Mouse (Mus musculus) midbrain, embryonic 14.5 days (tissue): ENCODE data around the gene Tcf20. TPM values are rescaled to one million over a fixed set of nuclear protein-coding genes. Genes with fewer than 3 reads are reported as not detected.
"Not testable (repeated sequence)": the region's sequence is repeated elsewhere in the genome, so short reads cannot be mapped to it uniquely, and the experiment has no call there.

Experiments used
- ATAC-seq: fragments of 200-750 bp; cut with Nextera tagmentation; 2 replicates; pipeline ENCODE4 v1.8.0; 2017; ENCODE audit warnings: moderate number of reproducible peaks, moderate library complexity; ENCODE audit not compliant: low FRiP score, low TSS enrichment
- DNase-seq: peaks from one replicate; pipeline ENCODE4 v3.0.0-alpha.2; 2015
- H3K27ac ChIP-seq: fragments of 300-500 bp; sonication (generic); replicated peaks from 2 replicates; pipeline ENCODE4 v1.5.1; 2014; ENCODE audit warnings: mild to moderate bottlenecking, low read depth, low read length, moderate library complexity
- H3K27me3 ChIP-seq: fragments of 300-500 bp; sonication (generic); 2 replicates; pipeline ENCODE4 v1.6.1; 2014; ENCODE audit warnings: low read length, control low read depth, mixed read lengths; ENCODE audit not compliant: control insufficient read depth, insufficient read depth
- H3K36me3 ChIP-seq: fragments of 300-500 bp; sonication (generic); 2 replicates; pipeline ENCODE4 v1.6.1; 2014; ENCODE audit warnings: low read length, control low read depth; ENCODE audit not compliant: control insufficient read depth, insufficient read depth
- H3K4me1 ChIP-seq: fragments of 300-500 bp; sonication (generic); 2 replicates; pipeline ENCODE4 v1.6.1; 2014; ENCODE audit warnings: mild to moderate bottlenecking, antibody characterized with exemption, low read length, control low read depth; ENCODE audit not compliant: control insufficient read depth, insufficient read depth
- H3K4me2 ChIP-seq: fragments of 300-500 bp; sonication (generic); 2 replicates; pipeline ENCODE4 v1.6.1; 2014; ENCODE audit warnings: mild to moderate bottlenecking, low read length, moderate library complexity
- H3K4me3 ChIP-seq: fragments of 300-500 bp; sonication (generic); replicated peaks from 2 replicates; pipeline ENCODE4 v1.5.1; 2014; ENCODE audit warnings: low read depth, low read length
- H3K9ac ChIP-seq: fragments of 300-500 bp; sonication (generic); replicated peaks from 2 replicates; pipeline ENCODE4 v1.6.1; 2014; ENCODE audit warnings: mild to moderate bottlenecking, low read length, moderate library complexity
- H3K9me3 ChIP-seq: fragments of 300-500 bp; sonication (generic); 2 replicates; pipeline ENCODE4 v1.6.1; 2016; ENCODE audit warnings: low read length, control low read depth, mixed read lengths; ENCODE audit not compliant: control insufficient read depth
- WGBS: fragments of 180-500 bp; shearing (Covaris S2); extraction: QIAGEN DNeasy Blood & Tissue Kit; methylation state at CpG from one replicate; pipeline ENCODE4 v1.1.7; 2014; 5-methylcytosine and 5-hydroxymethylcytosine counted together
- polyA plus RNA-seq: library from polyadenylated mRNA; unstranded; fragments of >200 nt; fragmentation: Nextera tagmentation; extraction: Ambion mirVana; gene quantifications from 2 replicates; pipeline ENCODE4 v1.2.1, GENCODE M21; 2014

Tcf20 gene
- polyA plus RNA-seq, 1 experiment from 2014 or later = 18.0 TPM

DNA sequence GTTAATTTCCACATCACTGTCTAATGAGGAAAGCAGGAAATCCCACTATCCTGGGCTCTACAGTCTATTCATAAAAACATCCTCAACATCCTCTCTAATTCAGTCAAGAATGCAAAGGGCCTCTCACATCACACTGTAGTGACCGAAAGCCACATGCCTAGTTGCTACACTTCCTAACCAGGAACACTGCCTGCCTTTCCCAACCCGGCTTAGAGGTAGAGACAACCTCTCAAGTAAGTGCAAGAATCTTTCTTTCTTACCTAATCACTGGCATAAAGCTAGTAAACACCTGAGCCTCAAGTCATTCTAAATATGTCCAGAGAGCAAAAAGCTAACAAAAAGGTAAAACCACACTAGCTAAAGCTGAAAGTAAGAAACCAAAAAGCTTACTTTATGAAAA is 110.8 kb downstream of the Tcf20 start:
- Histone ChIP-seq H3K27me3 (no peaks in the 10 kb centered on the region), H3K4me1 (no peaks in the 10 kb centered on the region), H3K9ac (no peak overlapping the region), H3K9me3 (no peaks in the 10 kb centered on the region), H3K4me3 (no peak overlapping the region), H3K36me3 (no peaks in the 10 kb centered on the region), H3K27ac (no peak overlapping the region), H3K4me2 (no peak overlapping the region)
- 97% methylated on average over 2 of the region's 2 CpGs for WGBS
- ATAC-seq (no peak), DNase-seq (no peak)

DNA sequence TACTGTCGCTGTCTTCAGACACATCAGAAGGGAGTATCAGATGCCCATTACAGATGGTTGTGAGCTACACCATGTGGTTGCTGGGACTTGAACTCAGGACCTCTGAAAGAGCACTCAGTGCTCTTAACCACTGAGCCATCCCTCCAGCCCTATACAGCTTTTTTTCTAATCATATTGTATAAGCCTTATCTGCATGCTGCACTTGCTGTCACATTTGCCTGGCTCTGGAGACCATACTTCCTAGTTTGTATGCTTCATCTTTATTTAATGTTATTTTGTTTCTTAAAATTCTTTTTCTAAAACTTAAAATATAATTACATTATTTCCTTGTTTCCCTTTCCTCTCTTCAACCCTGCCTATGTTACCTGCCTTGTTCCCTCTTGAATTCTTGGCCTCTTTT is 115.6 kb downstream of the Tcf20 start:
- no peak for ATAC-seq
- no peak overlapping the region for H3K27ac ChIP-seq
- H3K27me3 ChIP-seq = no peaks in the 10 kb centered on the region
- H3K4me1 ChIP-seq = no peaks in the 10 kb centered on the region
- 93% methylated on average over 1 of the region's 1 CpGs for WGBS
- H3K9me3 ChIP-seq = no peaks in the 10 kb centered on the region
- no peak overlapping the region for H3K4me2 ChIP-seq
- DNase-seq = no peak
- H3K36me3 ChIP-seq = no peaks in the 10 kb centered on the region
- H3K9ac ChIP-seq = no peak overlapping the region
- H3K4me3 ChIP-seq = no peak overlapping the region

DNA sequence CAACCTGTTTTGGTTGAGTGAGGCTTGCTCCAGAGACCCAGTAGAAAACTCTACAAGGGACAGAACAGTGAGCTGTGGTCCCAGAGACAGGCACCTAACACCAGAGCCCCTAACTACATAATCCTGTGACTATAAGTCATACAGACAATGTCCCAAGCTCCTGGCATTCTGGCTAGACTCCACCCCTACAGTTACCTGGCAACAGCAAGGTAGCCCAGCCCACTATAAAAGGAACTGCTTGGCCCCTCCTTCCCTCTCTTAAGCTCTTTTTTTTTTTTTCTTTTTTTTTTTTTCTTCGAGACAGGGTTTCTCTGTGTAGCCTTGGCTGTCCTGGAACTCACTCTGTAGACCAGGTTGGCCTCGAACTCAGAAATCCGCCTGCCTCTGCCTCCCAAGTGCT is 121.4 kb downstream of the Tcf20 start:
- not testable (repeated sequence) for H3K27ac ChIP-seq, H3K4me3 ChIP-seq, H3K9ac ChIP-seq, H3K4me2 ChIP-seq, DNase-seq, H3K36me3 ChIP-seq, H3K9me3 ChIP-seq, ATAC-seq, H3K4me1 ChIP-seq, H3K27me3 ChIP-seq
- 96% methylated on average over 3 of the region's 3 CpGs for WGBS

DNA sequence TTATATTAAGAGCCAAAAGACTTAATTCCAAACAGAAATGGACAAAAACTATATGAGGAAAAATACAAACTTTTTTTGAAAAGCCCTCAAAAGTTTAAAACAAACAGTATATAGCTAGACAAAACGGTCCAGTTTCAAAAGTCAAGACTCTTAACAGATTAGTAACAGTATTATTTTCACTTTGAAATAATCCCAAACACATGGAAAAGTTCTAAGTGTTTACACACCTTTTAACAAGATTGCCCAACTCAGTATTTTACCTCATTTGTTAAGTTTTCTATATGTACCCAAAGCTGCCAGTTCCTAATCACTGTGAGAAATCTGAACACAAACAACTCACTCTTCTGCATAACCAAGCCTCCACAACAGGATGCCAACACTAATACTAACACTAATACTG is 124.0 kb downstream of the Tcf20 start:
- no peak for ATAC-seq

DNA sequence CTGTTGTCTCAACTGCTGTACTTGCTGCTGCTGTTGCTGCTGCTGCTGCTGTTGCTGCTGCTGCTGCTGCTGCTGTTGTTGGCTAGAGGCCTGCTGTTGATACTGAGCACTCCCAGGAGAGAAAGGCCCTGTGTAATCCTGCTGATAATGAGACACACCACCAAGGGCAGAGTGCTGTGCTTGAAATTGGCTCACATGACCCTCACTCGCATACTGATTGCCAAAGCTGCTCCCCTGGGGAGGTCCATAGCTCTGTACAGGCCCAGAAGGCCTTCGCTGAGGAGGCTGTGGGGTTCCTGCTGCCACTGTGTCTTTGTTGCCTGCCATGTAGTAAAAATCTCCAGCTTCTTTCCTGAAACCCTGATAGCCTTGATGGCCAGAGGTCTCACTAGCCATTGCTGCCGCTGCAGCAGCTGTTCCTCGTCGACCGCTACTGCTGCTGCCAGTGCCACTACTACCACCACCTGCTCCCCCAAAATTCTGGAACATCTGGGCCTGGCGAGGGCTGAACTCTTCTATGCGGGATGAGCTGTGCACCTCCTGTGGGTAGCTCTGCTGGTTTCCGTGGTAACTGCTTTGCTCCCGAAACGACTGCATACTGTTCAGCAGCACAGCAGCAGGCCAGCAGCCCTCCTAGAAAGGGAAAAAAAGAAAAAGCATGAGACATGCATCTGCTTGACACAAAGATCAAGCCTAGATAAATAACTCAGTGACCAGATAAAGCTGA is 130.9 kb downstream of the Tcf20 start:
- ATAC-seq = peak; percentile 76; the same call in 1 of the 2 replicates
- Histone ChIP-seq H3K9ac (no peak overlapping the region; the same call in 1 of the 2 replicates), H3K4me2 (peak overlapping the region; percentile 15), H3K27ac (peak overlapping the region; percentile 85), H3K9me3 (no peaks in the 10 kb centered on the region), H3K36me3 (peaks cover 42% of the 10 kb centered on the region), H3K4me1 (peaks cover 26% of the 10 kb centered on the region), H3K4me3 (no peak overlapping the region), H3K27me3 (no peaks in the 10 kb centered on the region)
- WGBS = 22% methylated on average over 11 of the region's 11 CpGs
- DNase-seq = peak; percentile 75

More for the DNA sequence above, 124.0 kb downstream of the Tcf20 start:
- WGBS = 87% methylated on average over 1 of the region's 1 CpGs
- Histone ChIP-seq H3K9ac (no peak overlapping the region), H3K27me3 (no peaks in the 10 kb centered on the region), H3K36me3 (no peaks in the 10 kb centered on the region), H3K4me1 (peaks cover 4% of the 10 kb centered on the region; the same call in 1 of the 2 replicates), H3K4me3 (no peak overlapping the region), H3K4me2 (no peak overlapping the region), H3K27ac (no peak overlapping the region), H3K9me3 (no peaks in the 10 kb centered on the region)
- DNase-seq = no peak

DNA sequence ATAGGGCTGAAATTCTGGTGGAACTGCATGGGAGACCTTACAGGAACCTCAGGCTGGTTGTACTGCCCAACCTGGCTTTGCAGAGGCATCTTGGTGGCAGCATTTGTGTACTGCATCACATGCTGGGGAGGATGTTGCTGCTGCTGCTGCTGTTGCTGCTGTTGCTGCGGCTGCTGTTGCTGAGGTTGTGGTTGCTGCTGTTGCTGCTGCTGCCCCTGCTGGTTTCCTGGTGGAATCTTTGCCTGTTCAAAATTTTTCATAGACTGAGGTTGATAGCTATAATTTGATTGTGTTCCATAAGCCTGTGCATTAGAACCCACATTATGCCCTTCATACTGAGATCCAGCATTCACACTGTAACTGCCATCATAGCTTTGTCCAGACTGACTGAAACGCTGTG is 131.6 kb downstream of the Tcf20 start:
- Histone ChIP-seq H3K9me3 (no peaks in the 10 kb centered on the region), H3K9ac (no peak overlapping the region), H3K4me1 (peaks cover 26% of the 10 kb centered on the region), H3K4me3 (no peak overlapping the region), H3K27ac (peak overlapping the region; percentile 85), H3K36me3 (peaks cover 49% of the 10 kb centered on the region), H3K4me2 (no peak overlapping the region), H3K27me3 (no peaks in the 10 kb centered on the region)
- 83% methylated on average over 2 of the region's 2 CpGs for WGBS
- ATAC-seq (no peak), DNase-seq (peak; percentile 15)

DNA sequence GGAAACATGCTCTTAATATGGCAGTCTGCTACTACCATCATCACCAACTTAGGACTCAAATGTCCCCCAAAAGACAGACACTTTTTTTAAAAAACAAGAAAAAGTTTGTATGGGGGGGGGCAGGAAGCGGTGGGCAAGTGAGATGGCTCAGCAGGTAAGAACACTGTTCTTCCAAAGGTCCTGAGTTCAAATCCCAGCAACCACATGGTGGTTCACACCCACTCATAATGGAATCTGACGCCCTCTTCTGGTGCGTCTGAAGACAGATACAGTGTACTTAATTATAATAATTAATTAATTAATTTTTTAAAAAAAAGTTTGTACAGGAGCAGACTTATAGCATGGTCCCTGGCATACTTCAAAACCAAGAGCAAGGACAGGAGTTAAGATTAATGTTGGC is 148.5 kb downstream of the Tcf20 start:
- Histone ChIP-seq H3K9ac (no peak overlapping the region), H3K4me1 (no peaks in the 10 kb centered on the region), H3K36me3 (no peaks in the 10 kb centered on the region), H3K27ac (no peak overlapping the region), H3K9me3 (no peaks in the 10 kb centered on the region), H3K4me3 (no peak overlapping the region), H3K27me3 (no peaks in the 10 kb centered on the region), H3K4me2 (no peak overlapping the region)
- no peak for DNase-seq
- WGBS = 94% methylated on average over 3 of the region's 3 CpGs
- no peak for ATAC-seq

DNA sequence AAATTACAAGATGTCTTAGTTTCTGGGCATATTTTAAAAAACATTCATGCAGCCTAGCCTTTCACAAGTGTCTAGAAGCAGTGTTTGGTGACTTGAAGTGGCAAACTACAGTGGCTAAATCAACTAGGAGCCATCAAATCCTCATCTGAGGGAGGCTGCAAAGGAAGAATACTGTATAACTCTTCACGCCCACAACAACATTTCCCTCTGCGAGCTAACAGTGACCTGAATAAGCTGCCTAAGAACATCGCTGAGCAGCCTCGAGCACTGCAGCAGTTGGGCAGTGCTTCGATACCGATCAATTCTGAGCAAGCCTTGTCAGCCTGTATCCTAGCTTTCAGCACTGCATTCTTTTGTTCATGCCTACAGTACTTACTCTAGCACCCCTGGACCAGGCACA is 157.8 kb downstream of the Tcf20 start:
- Histone ChIP-seq H3K4me2 (no peak overlapping the region), H3K27ac (no peak overlapping the region), H3K4me1 (no peaks in the 10 kb centered on the region), H3K9me3 (no peaks in the 10 kb centered on the region), H3K9ac (no peak overlapping the region), H3K27me3 (no peaks in the 10 kb centered on the region), H3K4me3 (no peak overlapping the region), H3K36me3 (no peaks in the 10 kb centered on the region)
- WGBS = 86% methylated on average over 6 of the region's 6 CpGs
- no peak for ATAC-seq
- DNase-seq = no peak

DNA sequence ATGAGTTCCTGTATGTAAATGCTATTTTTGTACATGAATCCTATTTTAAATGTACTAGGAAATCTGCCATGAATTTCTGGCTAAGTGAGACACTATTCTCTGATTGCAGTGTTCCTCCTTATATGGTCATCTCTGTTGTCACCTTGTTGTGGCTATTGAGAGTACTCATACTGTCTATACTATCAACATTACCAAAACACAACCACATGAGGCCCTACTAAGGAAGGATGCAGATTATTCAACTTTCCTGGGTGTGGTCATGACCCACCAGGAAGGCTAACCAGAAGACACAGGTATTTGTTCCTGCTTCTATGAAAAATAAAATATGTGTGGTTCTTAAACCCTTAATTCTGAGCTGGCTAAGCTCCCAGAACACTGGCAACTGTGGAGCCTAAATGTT is 161.8 kb downstream of the Tcf20 start:
- ATAC-seq (no peak), DNase-seq (no peak)
- no peaks in the 10 kb centered on the region for H3K27me3 ChIP-seq
- H3K9me3 ChIP-seq = no peaks in the 10 kb centered on the region
- no peak overlapping the region for H3K4me3 ChIP-seq
- no peak overlapping the region for H3K27ac ChIP-seq
- no peak overlapping the region for H3K9ac ChIP-seq
- H3K4me2 ChIP-seq = no peak overlapping the region
- no peaks in the 10 kb centered on the region for H3K4me1 ChIP-seq
- H3K36me3 ChIP-seq = peaks cover 5% of the 10 kb centered on the region
